Mouse (Mus musculus): Measurements from ENCODE around the gene B3galt5.

Gene B3galt5

GRCm38 (mm10) chr16:96235366-96235970, at the start of gene B3galt5:
Gene B3galt5, plus strand, starts transcription at chr16:96235801.
- DNase-seq (ENCODE audit: low read depth, low spot score), result peak; percentile 39

- no peak for DNase-seq (ENCODE audit: low read depth, low spot score)
These were observed 48.0 kb upstream of the B3galt5 start for GRCm38 (mm10) chr16:96187619-96188018.

GRCm38 (mm10) chr16:96191531-96192506, 43.8 kb upstream of the B3galt5 start, which contains the start of gene Lca5l:
Gene Lca5l, minus strand, starts transcription at chr16:96192271.
- peak; percentile 99 for DNase-seq (ENCODE audit: low read depth, low spot score)

- DNase-seq (ENCODE audit: low read depth, low spot score), result peak; percentile 58
These were observed 35.5 kb upstream of the B3galt5 start, which contains the start of gene Sh3bgr for GRCm38 (mm10) chr16:96199913-96200701. Gene Sh3bgr, plus strand, starts transcription at chr16:96200450.

DNA sequence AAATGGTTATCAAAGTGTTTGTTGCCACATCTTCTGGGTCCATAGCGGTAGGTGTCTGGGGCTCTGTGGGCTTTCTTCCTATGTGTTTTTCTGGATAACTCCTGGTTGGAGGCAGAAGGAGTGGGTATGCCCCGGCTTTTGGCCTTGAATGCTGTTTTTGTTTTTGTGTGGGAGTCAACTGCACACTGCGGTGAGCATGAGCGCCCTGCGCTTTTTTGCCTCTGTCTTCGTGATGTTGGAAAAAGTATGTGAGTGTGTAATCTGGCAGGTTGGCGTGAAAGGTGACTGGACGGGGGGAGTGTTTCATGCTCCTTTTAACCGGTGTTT, 34.9 kb upstream of the B3galt5 start:
- no peak for DNase-seq (ENCODE audit: low read depth, low spot score)

GRCm38 (mm10) chr16:96201485-96202232, 33.9 kb upstream of the B3galt5 start:
- no peak for DNase-seq (ENCODE audit: low read depth, low spot score)

- no peak for DNase-seq (ENCODE audit: low read depth, low spot score)
These were observed 25.8 kb upstream of the B3galt5 start for GRCm38 (mm10) chr16:96209789-96210188.

DNA sequence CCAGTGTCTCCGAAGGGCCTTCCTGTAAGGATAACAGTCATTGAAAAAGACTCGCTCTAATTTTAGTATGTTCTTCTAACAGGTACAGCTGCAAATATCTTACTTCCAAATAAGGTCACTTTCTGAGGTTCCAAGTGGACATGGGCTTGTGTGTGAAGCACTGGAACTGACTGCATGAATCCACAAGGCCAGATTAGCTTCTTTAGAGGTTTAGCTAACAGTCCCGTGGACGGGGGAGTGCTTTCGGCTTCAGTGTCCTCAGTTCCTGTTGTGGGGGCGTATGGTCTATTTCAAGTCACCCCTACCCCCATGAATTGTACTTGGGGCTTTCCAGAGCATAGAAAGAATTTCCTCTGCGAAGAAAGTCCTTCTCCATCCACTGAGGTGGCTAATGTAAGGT, 24.7 kb upstream of the B3galt5 start:
- DNase-seq (ENCODE audit: low read depth, low spot score), result no peak

DNA sequence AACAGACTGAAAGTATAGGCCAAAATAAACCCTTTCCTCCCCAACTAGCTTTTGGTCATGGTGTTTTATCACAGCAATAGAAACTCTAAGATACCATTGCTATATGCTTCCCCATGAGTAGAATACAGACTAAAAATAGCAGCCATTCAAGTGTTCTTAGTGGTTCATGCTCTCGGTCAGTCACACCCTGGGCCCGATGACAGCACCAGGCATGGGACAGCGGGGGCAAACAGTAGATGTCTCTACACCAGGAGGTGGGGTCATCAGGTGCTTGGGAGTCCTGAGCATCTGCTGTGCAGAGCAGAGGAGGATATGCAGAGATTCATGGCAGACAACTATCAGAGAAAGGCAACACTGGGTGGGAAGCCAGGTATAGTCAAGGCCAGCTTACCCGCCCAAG, 22.6 kb upstream of the B3galt5 start:
- no peak for DNase-seq (ENCODE audit: low read depth, low spot score)

- no peak for DNase-seq (ENCODE audit: low read depth, low spot score)
These were observed 14.1 kb upstream of the B3galt5 start for GRCm38 (mm10) chr16:96221491-96221890.

- no peak for DNase-seq (ENCODE audit: low read depth, low spot score)
These were observed 13.6 kb upstream of the B3galt5 start for GRCm38 (mm10) chr16:96221959-96222358.

- DNase-seq (ENCODE audit: low read depth, low spot score), result no peak
These were observed 13.1 kb upstream of the B3galt5 start for GRCm38 (mm10) chr16:96222452-96222851.

GRCm38 (mm10) chr16:96228438-96228837, 7.2 kb upstream of the B3galt5 start:
- no peak for DNase-seq (ENCODE audit: low read depth, low spot score)

- no peak for DNase-seq (ENCODE audit: low read depth, low spot score)
These were observed 6.5 kb upstream of the B3galt5 start for GRCm38 (mm10) chr16:96229044-96229555.

GRCm38 (mm10) chr16:96230411-96230810, 5.2 kb upstream of the B3galt5 start:
- DNase-seq (ENCODE audit: low read depth, low spot score), result peak; percentile 88

DNA sequence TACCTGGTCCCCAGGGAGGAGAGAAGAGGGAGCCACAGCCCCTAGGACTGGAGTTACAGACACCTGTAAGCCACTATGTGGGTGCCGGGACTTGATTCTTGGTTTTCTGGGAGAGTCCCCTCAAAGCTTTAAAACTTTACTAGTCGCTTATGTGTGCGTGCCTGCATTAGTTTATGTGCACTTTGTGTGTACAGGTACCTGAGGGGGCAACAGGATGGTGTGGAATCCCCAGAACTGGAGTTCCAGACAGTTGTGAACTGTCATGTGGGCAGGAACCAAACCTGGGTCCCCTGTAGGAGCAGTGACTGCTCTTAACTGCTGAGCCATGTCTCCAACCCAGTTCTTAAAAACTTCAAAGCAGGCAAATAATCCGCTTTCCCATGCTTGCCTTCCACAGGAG, 4.3 kb upstream of the B3galt5 start:
- DNase-seq (ENCODE audit: low read depth, low spot score), result no peak

GRCm38 (mm10) chr16:96231974-96232373, 3.6 kb upstream of the B3galt5 start:
- no peak for DNase-seq (ENCODE audit: low read depth, low spot score)

DNA sequence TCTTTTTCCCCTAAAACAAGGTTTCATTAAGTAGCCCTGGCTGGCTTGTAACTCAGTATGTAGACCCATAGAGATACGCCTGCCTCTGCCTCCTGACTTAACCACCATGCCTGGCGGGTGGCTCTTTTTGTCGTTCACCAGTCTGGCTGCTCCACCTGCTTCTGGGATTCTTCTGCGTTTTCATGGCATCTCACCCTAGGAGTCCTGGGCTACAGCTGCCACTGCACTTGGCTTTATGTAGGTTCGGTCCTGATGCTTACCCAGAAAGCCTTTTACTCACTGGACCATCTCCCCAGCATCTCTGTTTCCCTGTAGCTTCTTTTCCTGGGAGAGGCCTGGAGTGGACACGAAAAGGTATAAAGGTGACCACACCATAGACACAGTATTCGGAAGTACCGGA, 1.6 kb upstream of the B3galt5 start:
- DNase-seq (ENCODE audit: low read depth, low spot score), result no peak

DNA sequence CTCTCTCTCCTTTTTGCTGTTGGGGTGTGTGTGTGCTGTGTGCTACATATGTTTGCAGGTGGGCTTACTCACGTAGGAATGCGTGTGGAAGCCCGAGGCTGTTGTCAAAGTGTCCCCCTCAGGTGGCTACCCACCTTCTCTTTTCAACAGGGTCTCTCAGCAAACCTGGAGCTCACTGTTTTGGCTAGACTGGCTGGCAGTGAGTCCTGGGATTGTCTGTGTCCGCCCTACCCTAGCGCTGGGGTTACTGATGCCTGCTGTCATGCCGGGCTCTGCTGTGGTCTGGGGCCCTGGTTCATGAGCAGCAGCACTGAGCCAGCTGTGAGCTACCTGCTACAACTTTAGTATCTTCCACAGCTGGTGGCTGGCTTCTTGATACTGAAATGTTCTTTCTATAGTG, 8.9 kb downstream of the B3galt5 start:
- no peak for DNase-seq (ENCODE audit: low read depth, low spot score)

DNA sequence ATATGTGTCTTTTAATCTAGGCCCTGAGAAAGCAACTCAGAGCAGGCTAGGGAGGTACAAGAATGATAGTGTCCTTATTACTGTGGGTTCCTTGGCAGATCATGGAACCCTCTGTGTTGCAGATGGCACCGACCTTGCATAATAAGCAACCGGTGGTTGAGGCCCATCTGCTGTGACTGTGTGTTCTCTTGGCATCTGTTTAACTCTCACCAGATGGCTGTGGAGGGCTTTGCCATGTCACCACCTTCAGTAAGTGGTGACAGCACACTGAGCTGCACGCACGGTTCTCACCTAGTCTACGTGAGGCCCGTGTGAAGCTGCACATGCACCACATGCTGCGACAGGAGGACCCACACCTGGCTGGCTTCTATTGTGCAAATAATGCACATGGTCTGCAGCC, 14.0 kb downstream of the B3galt5 start:
- no peak for DNase-seq (ENCODE audit: low read depth, low spot score)

- no peak for DNase-seq (ENCODE audit: low read depth, low spot score)
These were observed 16.5 kb downstream of the B3galt5 start for GRCm38 (mm10) chr16:96252146-96252545.
